Mouse (Mus musculus): ENCODE measurements around the gene Gm11733. TPM values are rescaled to one million over a fixed set of nuclear protein-coding genes. Genes with fewer than 3 reads are reported as not detected.

The Gm11733 gene
- polyA plus RNA-seq, 1 experiment: not detected

- Histone ChIP-seq H3K4me3 (replicated peaks; ENCODE audit: extremely low read depth, low read depth, low read length) (no peak overlapping the region), H3K4me1 (ENCODE audit: control insufficient read depth, insufficient read depth, low read length) (peaks cover 9% of the 10 kb centered on the region; the same call in 1 of the 2 replicates)
- TF ChIP-seq POLR2A (IDR thresholded peaks at IDR 0.05; ENCODE audit: borderline replicate concordance, extremely low read depth, low read depth, low read length): no peak
- no peak for TF ChIP-seq CTCF (IDR thresholded peaks at IDR 0.05; ENCODE audit: insufficient read depth, low read length)
- WGBS: 72% methylated on average over 13 of the region's 13 CpGs
- DNase-seq: no peak
Measured at GRCm38 (mm10) chr11:117521906-117522780, 38.0 kb downstream of the Gm11733 start.

GRCm38 (mm10) chr11:117522879-117523519 lies 38.8 kb downstream of the Gm11733 start:
- peak; percentile 54 for DNase-seq
- 44% methylated on average over 16 of the region's 16 CpGs for WGBS
- Histone ChIP-seq H3K4me3 (replicated peaks; ENCODE audit: extremely low read depth, low read depth, low read length) (no peak overlapping the region), H3K4me1 (ENCODE audit: control insufficient read depth, insufficient read depth, low read length) (peaks cover 9% of the 10 kb centered on the region; the same call in 1 of the 2 replicates)
- TF ChIP-seq CTCF (IDR thresholded peaks at IDR 0.05; ENCODE audit: insufficient read depth, low read length) (no peak), POLR2A (IDR thresholded peaks at IDR 0.05; ENCODE audit: borderline replicate concordance, extremely low read depth, low read depth, low read length) (no peak)

DNA sequence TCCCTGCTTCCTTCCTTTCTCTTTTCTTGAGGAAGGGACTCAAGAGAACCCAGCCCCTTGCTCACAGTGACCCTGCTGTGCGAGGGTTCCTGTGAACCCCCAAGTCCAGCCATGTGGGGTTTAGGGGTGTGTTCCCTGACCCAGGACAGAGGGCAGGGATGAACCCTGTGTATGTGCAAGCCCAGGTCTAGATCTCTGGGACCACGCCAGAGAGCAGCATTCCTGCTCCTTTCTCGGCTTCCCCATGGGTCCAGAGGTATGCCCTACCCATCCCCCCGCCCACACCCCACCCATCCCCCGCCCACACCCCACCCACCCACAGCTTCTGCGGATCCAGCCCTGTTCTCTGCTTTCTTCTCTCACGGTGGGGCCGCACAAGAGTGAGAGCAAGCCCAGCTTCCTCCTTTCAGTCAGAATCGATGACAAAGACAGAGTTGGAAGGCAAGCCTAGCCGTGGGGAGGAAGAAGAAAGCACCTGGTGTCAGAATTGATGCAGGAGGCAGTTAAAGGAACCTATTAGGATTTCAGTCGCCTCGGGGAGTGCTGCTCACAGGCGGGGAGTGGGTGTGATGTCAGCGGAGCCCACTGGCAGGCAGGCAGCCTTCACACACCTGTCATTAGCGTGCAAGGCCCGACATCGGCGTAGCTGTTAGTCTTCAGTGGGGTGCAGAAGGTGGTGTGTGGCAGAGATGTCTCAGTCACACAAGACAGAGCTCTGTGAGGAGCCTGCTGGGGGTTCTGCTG lies 41.6 kb downstream of the Gm11733 start:
- TF ChIP-seq POLR2A (IDR thresholded peaks at IDR 0.05; ENCODE audit: borderline replicate concordance, extremely low read depth, low read depth, low read length): no peak
- no peak for TF ChIP-seq CTCF (IDR thresholded peaks at IDR 0.05; ENCODE audit: insufficient read depth, low read length)
- DNase-seq: no peak
- no peak overlapping the region for H3K4me3 ChIP-seq (replicated peaks; ENCODE audit: extremely low read depth, low read depth, low read length)
- 27% methylated on average over 18 of the region's 18 CpGs for WGBS
- H3K4me1 ChIP-seq (ENCODE audit: control insufficient read depth, insufficient read depth, low read length): peaks cover 9% of the 10 kb centered on the region; the same call in 1 of the 2 replicates

DNA sequence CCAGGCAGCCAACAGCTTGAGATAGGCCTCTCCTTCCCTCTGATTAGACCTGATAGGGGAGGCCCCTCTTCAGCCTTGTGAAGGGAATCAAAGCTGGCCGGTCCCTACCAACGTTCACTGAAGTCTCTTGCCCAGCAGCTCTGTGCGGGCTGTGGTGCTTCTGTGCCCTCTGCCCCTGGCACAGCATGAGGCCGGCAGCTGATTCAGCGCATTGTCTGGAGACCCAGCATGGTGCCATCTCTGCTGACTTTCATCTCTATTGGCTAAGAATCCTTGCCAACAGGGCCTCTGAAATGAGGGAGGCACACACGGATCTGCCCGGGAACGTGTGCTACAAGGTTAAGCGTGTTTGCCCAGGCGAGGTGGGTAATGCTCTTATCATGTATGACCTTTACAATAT lies 48.2 kb downstream of the Gm11733 start:
- peaks cover 8% of the 10 kb centered on the region; the same call in 1 of the 2 replicates for H3K4me1 ChIP-seq (ENCODE audit: control insufficient read depth, insufficient read depth, low read length)
- DNase-seq: no peak
- H3K4me3 ChIP-seq (replicated peaks; ENCODE audit: extremely low read depth, low read depth, low read length): no peak overlapping the region
- 81% methylated on average over 10 of the region's 10 CpGs for WGBS
- TF ChIP-seq POLR2A (IDR thresholded peaks at IDR 0.05; ENCODE audit: borderline replicate concordance, extremely low read depth, low read depth, low read length): no peak
- no peak for TF ChIP-seq CTCF (IDR thresholded peaks at IDR 0.05; ENCODE audit: insufficient read depth, low read length)

- DNase-seq: peak; percentile 50
- WGBS: 14% methylated on average over 10 of the region's 10 CpGs
Measured at GRCm38 (mm10) chr11:117534912-117535311, 50.7 kb downstream of the Gm11733 start.

DNA sequence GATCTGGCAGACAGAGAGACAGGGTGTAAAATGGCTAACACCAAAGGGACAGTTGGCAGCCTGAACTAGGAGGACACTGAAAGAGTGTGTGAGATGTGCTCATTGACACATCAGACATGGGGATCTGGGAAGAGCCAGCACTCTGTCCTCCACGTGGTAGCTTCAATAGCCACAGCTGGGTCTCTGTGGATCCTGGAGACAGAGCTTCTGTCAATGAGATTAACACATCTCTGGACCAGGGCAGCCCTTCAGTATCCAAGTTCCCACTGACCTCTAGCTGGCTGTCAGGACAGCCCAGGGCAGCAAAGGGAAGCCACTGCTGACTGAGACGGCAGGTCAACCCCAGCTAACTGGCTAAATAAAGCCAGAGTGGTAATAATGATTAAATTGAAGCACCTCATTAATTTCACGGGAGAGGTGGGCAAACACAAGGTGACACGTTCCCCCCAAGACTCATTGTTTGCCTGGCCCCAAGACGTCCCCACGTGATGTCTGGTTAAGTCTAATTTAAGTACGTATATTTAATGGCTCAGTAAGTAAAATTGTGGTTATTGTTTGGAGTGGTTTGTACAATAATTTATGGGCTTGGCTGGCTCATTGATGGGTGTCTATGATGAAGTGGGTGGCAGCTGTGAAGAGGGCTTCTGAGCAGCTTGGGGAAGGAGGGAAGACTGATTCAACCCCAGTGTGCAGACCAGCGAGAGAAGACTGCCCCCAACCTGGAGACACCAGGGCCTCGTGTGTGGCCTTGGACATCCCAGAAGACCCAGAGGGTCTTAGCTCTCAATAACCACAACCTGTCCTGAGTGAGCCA lies 51.5 kb downstream of the Gm11733 start:
- Histone ChIP-seq H3K4me1 (ENCODE audit: control insufficient read depth, insufficient read depth, low read length) (peaks cover 8% of the 10 kb centered on the region; the same call in 1 of the 2 replicates), H3K4me3 (replicated peaks; ENCODE audit: extremely low read depth, low read depth, low read length) (no peak overlapping the region)
- DNase-seq: no peak
- WGBS: 52% methylated on average over 9 of the region's 9 CpGs
- TF ChIP-seq POLR2A (IDR thresholded peaks at IDR 0.05; ENCODE audit: borderline replicate concordance, extremely low read depth, low read depth, low read length) (no peak), CTCF (IDR thresholded peaks at IDR 0.05; ENCODE audit: insufficient read depth, low read length) (no peak)

More at GRCm38 (mm10) chr11:117534912-117535311, 50.7 kb downstream of the Gm11733 start:
- Histone ChIP-seq H3K4me1 (ENCODE audit: control insufficient read depth, insufficient read depth, low read length) (peaks cover 8% of the 10 kb centered on the region; the same call in 1 of the 2 replicates), H3K4me3 (replicated peaks; ENCODE audit: extremely low read depth, low read depth, low read length) (no peak overlapping the region)
- no peak for TF ChIP-seq CTCF (IDR thresholded peaks at IDR 0.05; ENCODE audit: insufficient read depth, low read length)
- no peak for TF ChIP-seq POLR2A (IDR thresholded peaks at IDR 0.05; ENCODE audit: borderline replicate concordance, extremely low read depth, low read depth, low read length)

DNA sequence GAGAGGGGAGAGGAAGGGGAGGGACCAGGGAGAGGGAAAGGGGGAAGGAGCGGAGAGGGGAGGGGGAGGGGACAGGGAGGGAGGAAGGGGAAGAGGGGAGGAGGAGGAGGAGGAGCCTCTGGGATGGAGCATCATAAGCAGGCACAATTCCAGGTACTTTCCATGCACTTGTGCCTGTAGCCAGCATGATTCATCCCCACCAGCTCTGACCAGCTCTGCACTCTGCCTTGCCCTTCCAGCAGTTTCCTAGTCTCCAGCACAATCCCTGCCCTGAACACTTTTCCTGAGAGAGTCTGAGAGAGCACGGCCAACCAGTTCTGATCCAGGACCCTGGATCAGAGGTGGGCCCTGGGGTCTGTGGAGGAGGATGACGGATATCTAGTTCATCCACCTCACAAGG lies 52.4 kb downstream of the Gm11733 start:
- no peak for DNase-seq
- TF ChIP-seq CTCF (IDR thresholded peaks at IDR 0.05; ENCODE audit: insufficient read depth, low read length): no peak
- no peak for TF ChIP-seq POLR2A (IDR thresholded peaks at IDR 0.05; ENCODE audit: borderline replicate concordance, extremely low read depth, low read depth, low read length)
- no peak overlapping the region for H3K4me3 ChIP-seq (replicated peaks; ENCODE audit: extremely low read depth, low read depth, low read length)
- 42% methylated on average over 3 of the region's 3 CpGs for WGBS
- H3K4me1 ChIP-seq (ENCODE audit: control insufficient read depth, insufficient read depth, low read length): peaks cover 10% of the 10 kb centered on the region; the same call in 1 of the 2 replicates

Other genes starting within 250 kb of the Gm11733 start
- gene Tnrc6c, start 169.9 kb downstream of the Gm11733 start, polyA plus RNA-seq (2012; rRNA removed): 21.3 and 22.4 TPM in 2 replicates

All from lung, adult 2 months (tissue).